Mouse (Mus musculus) CH12.LX (cell line): ENCODE measurements around the gene H2-T3. TPM values are rescaled to one million over a fixed set of nuclear protein-coding genes. Genes with fewer than 3 reads are reported as not detected.

Experiments used
- DNase-seq: peaks from one replicate; pipeline ENCODE4 v3.0.0-alpha.2; 2013; ENCODE audit errors: extremely low read depth
- H3K27ac ChIP-seq: 2 replicates; pipeline ENCODE4 v1.5.1; 2012; ENCODE audit warnings: low read depth, mild to moderate bottlenecking, control low read depth, moderate library complexity; ENCODE audit not compliant: insufficient read depth
- H3K27me3 ChIP-seq: replicated peaks from 2 replicates; pipeline ENCODE3; 2012; ENCODE audit warnings: inconsistent platforms
- H3K36me3 ChIP-seq, 2 experiments: replicated peaks in 1 of 2; 2 replicates each; pipeline versions ENCODE3 to v1.6.1; 2012; ENCODE audit warnings: inconsistent platforms in 1 of 2, low read length in 1 of 2, mild to moderate bottlenecking in 1 of 2, mixed read lengths in 1 of 2, moderate library complexity in 1 of 2; ENCODE audit not compliant: control insufficient read depth in 1 of 2, insufficient read depth in 1 of 2
- H3K4me1 ChIP-seq, 2 experiments: 2 replicates each; pipeline ENCODE4 v1.6.1; 2012; ENCODE audit warnings: inconsistent platforms in 1 of 2, moderate library complexity in 1 of 2; ENCODE audit not compliant: insufficient read depth in 2 of 2, control insufficient read depth in 1 of 2
- H3K4me2 ChIP-seq: 2 replicates; pipeline ENCODE4 v1.6.1; 2012; ENCODE audit warnings: low read depth, mild to moderate bottlenecking, control low read depth; ENCODE audit not compliant: poor library complexity, insufficient read depth, severe bottlenecking
- H3K4me3 ChIP-seq, 3 experiments: fragments of 150-350 bp in 1 of 3; sonication (generic) in 1 of 3; replicated peaks in 1 of 3; 2 replicates each; pipeline versions ENCODE3 to v1.5.1; 2011 to 2012; ENCODE audit warnings: low read depth in 2 of 3, low read length in 2 of 3, mild to moderate bottlenecking in 2 of 3, moderate library complexity in 2 of 3, control low read depth in 1 of 3, improper control_type of control experiment in 1 of 3, inconsistent platforms in 1 of 3, mixed read lengths in 1 of 3; ENCODE audit not compliant: poor library complexity in 1 of 3
- H3K79me2 ChIP-seq: replicated peaks from 2 replicates; pipeline ENCODE4 v1.6.1; 2012; ENCODE audit warnings: mild to moderate bottlenecking, moderate library complexity; ENCODE audit not compliant: control insufficient read depth, poor library complexity, insufficient read depth, severe bottlenecking; ENCODE audit errors: extremely low read depth
- H3K9ac ChIP-seq: 2 replicates; pipeline ENCODE4 v1.6.1; 2012; ENCODE audit warnings: low read depth, mild to moderate bottlenecking, control low read depth, moderate library complexity; ENCODE audit not compliant: insufficient read depth
- H3K9me3 ChIP-seq: replicated peaks from 2 replicates; pipeline ENCODE3; 2012; ENCODE audit warnings: low read length, inconsistent platforms, mixed read lengths
- BHLHE40 ChIP-seq: IDR thresholded peaks from 2 replicates; pipeline ENCODE4 v1.6.1; 2011; ENCODE audit warnings: mild to moderate bottlenecking, low read depth, low read length, improper control_type of control experiment
- E2F4 ChIP-seq: IDR thresholded peaks from 2 replicates; pipeline ENCODE4 v1.6.1; 2011; ENCODE audit warnings: low read depth, low read length, improper control_type of control experiment; ENCODE audit not compliant: insufficient replicate concordance
- ELF1 ChIP-seq: IDR thresholded peaks from 2 replicates; pipeline ENCODE4 v1.6.1; 2014; ENCODE audit warnings: low read depth, mild to moderate bottlenecking, inconsistent platforms, low read length, improper control_type of control experiment
- EP300 ChIP-seq: IDR thresholded peaks from 2 replicates; pipeline ENCODE4 v1.6.1; 2011; ENCODE audit warnings: low read length, improper control_type of control experiment
- ETS1 ChIP-seq: conservative IDR thresholded peaks from 2 replicates; pipeline ENCODE4 v1.6.1; 2012; ENCODE audit warnings: low read depth, mild to moderate bottlenecking, inconsistent platforms, low read length, improper control_type of control experiment, moderate library complexity
- IRF4 ChIP-seq: IDR thresholded peaks from 2 replicates; pipeline ENCODE4 v1.6.1; 2014; ENCODE audit warnings: low read depth, mild to moderate bottlenecking, inconsistent platforms, low read length, improper control_type of control experiment
- JUND ChIP-seq: conservative IDR thresholded peaks from 2 replicates; pipeline ENCODE4 v1.6.1; 2011; ENCODE audit warnings: low read depth, low read length, improper control_type of control experiment
- MAFK ChIP-seq: IDR thresholded peaks from 2 replicates; pipeline ENCODE4 v1.6.1; 2011; ENCODE audit warnings: low read length, improper control_type of control experiment; ENCODE audit not compliant: insufficient replicate concordance
- MAX ChIP-seq: IDR thresholded peaks from 2 replicates; pipeline ENCODE4 v1.6.1; 2011; ENCODE audit warnings: low read length, improper control_type of control experiment
- MAZ ChIP-seq: IDR thresholded peaks from 2 replicates; pipeline ENCODE4 v1.6.1; 2012; ENCODE audit warnings: low read depth, mild to moderate bottlenecking, inconsistent platforms, low read length, improper control_type of control experiment, moderate library complexity
- MXI1 ChIP-seq: IDR thresholded peaks from 2 replicates; pipeline ENCODE4 v1.6.1; 2011; ENCODE audit warnings: mild to moderate bottlenecking, low read depth, low read length, improper control_type of control experiment
- NRF1 ChIP-seq: IDR thresholded peaks from 2 replicates; pipeline ENCODE4 v1.6.1; 2014; ENCODE audit warnings: low read depth, mild to moderate bottlenecking, inconsistent platforms, low read length, improper control_type of control experiment, moderate library complexity
- PAX5 ChIP-seq: IDR thresholded peaks from 2 replicates; pipeline ENCODE4 v1.6.1; 2012; ENCODE audit warnings: low read length, inconsistent platforms, mixed read lengths
- POLR2A ChIP-seq: IDR thresholded peaks from 2 replicates; pipeline ENCODE4 v1.6.1; 2011; ENCODE audit warnings: low read depth, mild to moderate bottlenecking, improper control_type of control experiment, low read length
- POLR2AphosphoS2 ChIP-seq: IDR thresholded peaks from 2 replicates; pipeline ENCODE4 v1.6.1; 2011; ENCODE audit warnings: low read depth, low read length, improper control_type of control experiment
- RAD21 ChIP-seq: IDR thresholded peaks from 2 replicates; pipeline ENCODE4 v1.6.1; 2011; ENCODE audit warnings: low read depth, mild to moderate bottlenecking, low read length, improper control_type of control experiment, moderate library complexity
- SIN3A ChIP-seq: IDR thresholded peaks from 2 replicates; pipeline ENCODE4 v1.6.1; 2012; ENCODE audit warnings: low read length, improper control_type of control experiment, inconsistent platforms
- UBTF ChIP-seq: IDR thresholded peaks from 2 replicates; pipeline ENCODE4 v1.6.1; 2012; ENCODE audit warnings: low read depth, mild to moderate bottlenecking, inconsistent platforms, low read length, improper control_type of control experiment, moderate library complexity
- USF2 ChIP-seq: conservative IDR thresholded peaks from 2 replicates; pipeline ENCODE4 v1.6.1; 2011; ENCODE audit warnings: low read depth, low read length, improper control_type of control experiment
- ZC3H11A ChIP-seq: IDR thresholded peaks from 2 replicates; pipeline ENCODE4 v1.6.1; 2012; ENCODE audit warnings: low read depth, mild to moderate bottlenecking, inconsistent platforms, low read length, improper control_type of control experiment
- ZKSCAN1 ChIP-seq: IDR thresholded peaks from 2 replicates; pipeline ENCODE4 v1.6.1; 2012; ENCODE audit warnings: low read depth, inconsistent platforms, low read length, improper control_type of control experiment, borderline replicate concordance
- dilution Hi-C: fragments of 300-500 bp; cut with MboI; formaldehyde crosslinking; loops from 2 replicates; pipeline ENCODE4 v1.14.3; 2020; ENCODE audit warnings: low sequenced_read_pairs; ENCODE audit not compliant: extremely low pct_unique_long_range_greater_than_20kb, extremely low pct_ligation_motif_present
- in situ Hi-C: fragments of 300-500 bp; cut with MboI; formaldehyde crosslinking; loops from 3 replicates; pipeline ENCODE4 v1.14.3; 2019; ENCODE audit warnings: low sequenced_read_pairs, low pct_ligation_motif_present, low pct_unique_long_range_greater_than_20kb, mixed read lengths
- polyA plus RNA-seq: library from polyadenylated mRNA; unstranded; fragments of >175 nt; gene quantifications from 2 replicates; pipeline ENCODE4 v1.2.1, GENCODE M21; 2012; ENCODE audit warnings: low read depth; ENCODE audit not compliant: insufficient read length
- total RNA-seq, 2 experiments: library from RNA; depleted of rRNA; stranded (reverse); fragments of 300-350 nt in 1 of 2; fragments of >200 nt in 1 of 2; gene quantifications; 2 replicates each; pipeline ENCODE4 v1.2.3; 2012 to 2014

H2-T3 gene
- total and polyA plus RNA-seq, 3 experiments: 1.3 TPM; not detected in 2

GRCm38 (mm10) chr17:36233572-36233971, 43.5 kb upstream of the H2-T3 start:
- DNase-seq: no peak
- Histone ChIP-seq H3K27me3 (peaks cover 41% of the 10 kb centered on the region), H3K4me2 (no peak overlapping the region), H3K36me3 (no peaks in the 10 kb centered on the region), H3K9me3 (peaks cover 5% of the 10 kb centered on the region), H3K4me1 (peaks cover 3 to 4% of the 10 kb centered on the region in 2 experiments; a peak in 2 of 4 replicates), H3K27ac (no peak overlapping the region), H3K4me3 (no peak overlapping the region), H3K79me2 (no peaks in the 10 kb centered on the region), H3K9ac (no peak overlapping the region)
- in situ Hi-C loops: no loop called here
- dilution Hi-C loops: no loop called here
- TF ChIP-seq E2F4 (no peak), POLR2AphosphoS2 (no peak), RAD21 (no peak), UBTF (no peak), ZC3H11A (no peak)
- TF ChIP-seq, all 38 proteins: peak for 0

- H3K79me2 ChIP-seq: no peaks in the 10 kb centered on the region
- H3K4me3 ChIP-seq: peak overlapping the region in 1 of 3 experiments; percentile 1
- H3K27ac ChIP-seq: no peak overlapping the region
- dilution Hi-C loops: no loop called here
- H3K4me1 ChIP-seq: no peaks in the 10 kb centered on the region
- H3K27me3 ChIP-seq: peaks cover 21% of the 10 kb centered on the region
- no peak overlapping the region for H3K4me2 ChIP-seq
- peaks cover 5% of the 10 kb centered on the region for H3K9me3 ChIP-seq
- no peaks in the 10 kb centered on the region for H3K36me3 ChIP-seq
- H3K9ac ChIP-seq: no peak overlapping the region
- DNase-seq: peak; percentile 98
- TF ChIP-seq ETS1 (no peak), MAZ (no peak), JUND (no peak), PAX5 (no peak), ZKSCAN1 (no peak), IRF4 (no peak), MAFK (no peak), EP300 (no peak), POLR2A (no peak), MXI1 (no peak), MAX (no peak), BHLHE40 (no peak), SIN3A (no peak), RAD21 (no peak), ZC3H11A (no peak), ELF1 (no peak), USF2 (no peak), NRF1 (no peak)
- in situ Hi-C loops: no loop called here
These were observed 41.2 kb upstream of the H2-T3 start for GRCm38 (mm10) chr17:36231318-36231717.
